Mouse (Mus musculus) thymus, adult 2 months (tissue): ENCODE measurements around the gene Ptpn11.

Experiments
- CTCF ChIP-seq: fragments of 200-500 bp; IDR thresholded peaks from 2 replicates; pipeline ENCODE4 v1.5.1; 2012; ENCODE audit warnings: mild to moderate bottlenecking, control low read depth, low read length, moderate library complexity, borderline replicate concordance; ENCODE audit not compliant: control insufficient read depth, poor library complexity, insufficient read depth; ENCODE audit errors: extremely low read depth
- POLR2A ChIP-seq: fragments of 200-500 bp; IDR thresholded peaks from 2 replicates; pipeline ENCODE4 v1.6.1; 2012; ENCODE audit warnings: mild to moderate bottlenecking, low read length, control low read depth, moderate library complexity; ENCODE audit not compliant: control insufficient read depth, poor library complexity, insufficient read depth; ENCODE audit errors: extremely low read depth

DNA sequence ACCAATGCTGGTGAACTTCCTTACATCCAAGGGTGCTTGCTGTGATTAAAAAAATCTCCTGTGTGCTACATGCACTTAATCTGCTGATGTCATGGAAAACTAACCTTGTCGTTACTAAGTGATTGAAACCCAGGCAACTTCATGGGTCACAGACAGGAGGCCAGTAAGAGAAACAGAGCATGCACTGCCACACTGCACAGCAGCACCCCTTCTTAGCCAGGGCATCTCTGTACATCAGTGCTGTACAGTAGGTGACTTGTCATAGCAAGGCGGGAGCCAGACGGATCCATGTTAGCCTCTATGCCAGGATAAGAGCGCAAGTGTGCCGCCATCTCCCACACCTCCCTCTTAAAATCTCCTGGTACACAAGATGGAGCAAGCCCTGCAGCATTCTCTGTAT is 45.6 kb downstream of the Ptpn11 start:
- no peak for TF ChIP-seq CTCF
- TF ChIP-seq POLR2A = no peak
